Mouse (Mus musculus): ENCODE results near the gene Pdlim4. TPM values are rescaled to one million over a fixed set of nuclear protein-coding genes. Genes with fewer than 3 reads are reported as not detected.
"Not testable (repeated sequence)": the region's sequence is repeated elsewhere in the genome, so short reads cannot be mapped to it uniquely, and the experiment has no call there.

The Pdlim4 gene
- polyA plus RNA-seq, 1 experiment from 2014 or later, result 33.0 TPM

DNA sequence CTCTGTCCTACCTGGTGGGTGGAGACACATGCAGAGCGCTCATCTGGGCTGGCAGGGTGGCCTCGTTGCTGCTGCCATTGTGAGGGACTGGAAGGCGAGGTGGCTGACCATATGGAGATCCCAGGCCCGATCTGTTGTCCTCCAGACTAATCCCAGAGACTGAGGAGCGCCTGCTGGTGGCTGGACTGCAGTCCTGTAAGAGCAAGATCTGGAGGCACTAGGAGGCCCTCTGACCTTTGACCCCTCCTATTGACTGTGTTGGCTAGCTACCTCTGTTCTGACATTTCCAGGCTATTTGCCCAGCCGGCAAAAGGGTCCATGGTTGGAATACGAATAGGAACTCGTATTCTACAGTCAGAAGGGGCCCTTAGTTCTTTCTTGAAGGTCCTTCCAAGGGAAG, 12.7 kb downstream of the Pdlim4 start:
- no peak for ATAC-seq (ENCODE audit: low read depth)
- H3K4me3 ChIP-seq, result no peak overlapping the region
- no peaks in the 10 kb centered on the region for H3K36me3 ChIP-seq
- H3K9ac ChIP-seq, result no peak overlapping the region
- peaks cover 47% of the 10 kb centered on the region for H3K4me1 ChIP-seq (replicated peaks)
- WGBS, result 33% methylated on average over 8 of the region's 8 CpGs
- H3K27ac ChIP-seq (replicated peaks), result no peak overlapping the region
- H3K27me3 ChIP-seq, result no peaks in the 10 kb centered on the region
- H3K9me3 ChIP-seq, result no peaks in the 10 kb centered on the region
- no peak overlapping the region for H3K4me2 ChIP-seq

DNA sequence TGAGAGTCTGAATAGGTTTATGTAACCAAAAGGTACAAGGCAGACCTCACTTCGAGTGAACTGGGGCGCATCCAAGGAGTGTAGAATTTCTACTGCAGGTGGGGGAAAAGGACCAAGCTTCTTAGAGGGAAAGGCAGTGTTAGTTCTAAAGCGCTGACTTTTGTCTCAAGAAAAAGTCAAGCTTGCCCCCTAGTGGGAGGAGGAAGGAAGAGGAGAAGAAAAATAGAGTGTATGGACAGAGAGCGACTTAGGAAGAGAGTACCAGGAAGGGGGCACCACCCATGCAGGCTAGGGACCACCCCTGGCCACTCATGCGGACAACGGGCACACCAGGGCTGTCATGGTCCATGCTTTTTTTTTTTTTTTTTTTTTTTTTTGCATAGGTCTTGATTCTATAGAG, 14.6 kb downstream of the Pdlim4 start:
- no peak overlapping the region for H3K9ac ChIP-seq
- ATAC-seq (ENCODE audit: low read depth), result no peak
- H3K9me3 ChIP-seq, result no peaks in the 10 kb centered on the region
- no peak overlapping the region for H3K27ac ChIP-seq (replicated peaks)
- H3K36me3 ChIP-seq, result no peaks in the 10 kb centered on the region
- no peak overlapping the region for H3K4me2 ChIP-seq
- no peak overlapping the region for H3K4me3 ChIP-seq
- WGBS, result 47% methylated on average over 6 of the region's 6 CpGs
- no peaks in the 10 kb centered on the region for H3K27me3 ChIP-seq
- H3K4me1 ChIP-seq (replicated peaks), result peaks cover 28% of the 10 kb centered on the region

GRCm38 (mm10) chr11:54053090-54053489, 15.7 kb downstream of the Pdlim4 start:
- H3K27ac ChIP-seq (replicated peaks), result no peak overlapping the region
- H3K36me3 ChIP-seq, result no peaks in the 10 kb centered on the region
- WGBS, result 84% methylated on average over 7 of the region's 7 CpGs
- H3K4me3 ChIP-seq, result no peak overlapping the region
- H3K9ac ChIP-seq, result no peak overlapping the region
- no peak for ATAC-seq (ENCODE audit: low read depth)
- no peaks in the 10 kb centered on the region for H3K9me3 ChIP-seq
- no peak overlapping the region for H3K4me2 ChIP-seq
- peaks cover 16% of the 10 kb centered on the region for H3K4me1 ChIP-seq (replicated peaks)
- H3K27me3 ChIP-seq, result no peaks in the 10 kb centered on the region

DNA sequence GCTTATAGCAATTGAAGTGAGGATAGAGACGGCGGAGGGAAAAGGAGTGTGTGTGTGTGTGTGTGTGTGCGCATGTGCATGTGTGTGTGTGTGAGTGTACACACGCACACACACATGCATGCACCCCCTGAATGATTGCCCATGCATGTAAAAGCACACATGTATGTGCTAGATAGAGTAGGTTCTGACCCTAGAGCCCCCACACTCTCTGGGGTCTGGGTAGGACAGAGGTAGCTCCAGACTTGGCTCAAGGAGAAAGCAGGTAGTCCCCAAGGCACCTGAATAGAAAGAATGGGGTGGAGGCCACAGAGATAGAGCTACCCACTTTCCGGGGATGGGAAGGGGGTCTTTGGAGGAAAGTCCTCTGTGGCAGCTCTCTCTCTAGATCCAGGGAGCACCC, 16.7 kb downstream of the Pdlim4 start:
- Histone ChIP-seq H3K9me3 (no peaks in the 10 kb centered on the region), H3K4me1 (replicated peaks) (peaks cover 7% of the 10 kb centered on the region; the same call in 1 of the 2 replicates), H3K27ac (replicated peaks) (no peak overlapping the region), H3K27me3 (no peaks in the 10 kb centered on the region), H3K4me2 (no peak overlapping the region), H3K9ac (no peak overlapping the region), H3K4me3 (no peak overlapping the region), H3K36me3 (no peaks in the 10 kb centered on the region)
- 86% methylated on average over 5 of the region's 5 CpGs for WGBS
- ATAC-seq (ENCODE audit: low read depth), result no peak

DNA sequence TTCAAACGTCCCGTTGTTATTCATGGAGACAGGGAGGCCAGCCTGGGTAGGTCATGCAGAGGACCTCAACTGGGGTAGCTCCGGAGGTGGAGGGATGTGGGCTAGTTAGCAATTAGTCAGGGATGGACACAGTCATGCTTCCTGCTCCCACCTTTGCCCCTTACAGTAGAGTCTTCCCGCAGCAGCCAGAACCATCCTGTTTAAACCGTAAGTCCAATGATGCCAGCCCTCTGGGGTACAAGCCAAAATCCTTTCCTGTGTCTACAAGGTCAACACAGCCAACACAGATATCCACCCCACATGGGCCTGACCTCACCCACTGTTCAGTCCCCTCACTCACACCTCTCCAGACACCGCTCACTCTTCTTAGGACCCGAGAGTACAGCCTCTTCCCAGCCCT, 17.7 kb downstream of the Pdlim4 start:
- H3K4me1 ChIP-seq (replicated peaks), result no peaks in the 10 kb centered on the region
- no peaks in the 10 kb centered on the region for H3K9me3 ChIP-seq
- H3K9ac ChIP-seq, result no peak overlapping the region
- 91% methylated on average over 7 of the region's 7 CpGs for WGBS
- no peak overlapping the region for H3K4me2 ChIP-seq
- H3K4me3 ChIP-seq, result no peak overlapping the region
- no peak for ATAC-seq (ENCODE audit: low read depth)
- no peaks in the 10 kb centered on the region for H3K36me3 ChIP-seq
- H3K27me3 ChIP-seq, result no peaks in the 10 kb centered on the region
- no peak overlapping the region for H3K27ac ChIP-seq (replicated peaks)

DNA sequence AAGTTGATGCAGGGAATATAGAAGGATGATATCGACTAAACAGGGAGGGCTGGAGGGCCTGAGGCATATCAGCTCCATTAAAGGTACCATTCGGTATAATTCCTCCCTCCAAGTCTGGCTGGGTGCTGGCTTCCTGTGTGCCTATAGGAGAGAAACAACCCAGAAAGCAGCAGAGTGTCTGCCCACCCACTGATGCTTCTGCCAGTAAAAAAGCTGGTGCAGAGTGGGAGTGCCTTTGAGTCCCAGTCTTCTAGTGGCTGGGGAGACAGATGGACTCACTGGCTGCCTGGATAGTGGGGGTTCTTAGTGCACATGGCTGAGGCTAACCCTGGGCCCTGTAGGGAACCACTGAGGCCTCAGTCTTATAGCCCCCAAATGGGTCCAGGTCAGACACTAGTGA, 18.6 kb downstream of the Pdlim4 start:
- H3K36me3 ChIP-seq, result no peaks in the 10 kb centered on the region
- H3K27ac ChIP-seq (replicated peaks), result no peak overlapping the region
- H3K9ac ChIP-seq, result no peak overlapping the region
- H3K4me2 ChIP-seq, result no peak overlapping the region
- H3K9me3 ChIP-seq, result no peaks in the 10 kb centered on the region
- H3K4me3 ChIP-seq, result no peak overlapping the region
- 77% methylated on average over 2 of the region's 2 CpGs for WGBS
- no peak for ATAC-seq (ENCODE audit: low read depth)
- no peaks in the 10 kb centered on the region for H3K4me1 ChIP-seq (replicated peaks)
- no peaks in the 10 kb centered on the region for H3K27me3 ChIP-seq

DNA sequence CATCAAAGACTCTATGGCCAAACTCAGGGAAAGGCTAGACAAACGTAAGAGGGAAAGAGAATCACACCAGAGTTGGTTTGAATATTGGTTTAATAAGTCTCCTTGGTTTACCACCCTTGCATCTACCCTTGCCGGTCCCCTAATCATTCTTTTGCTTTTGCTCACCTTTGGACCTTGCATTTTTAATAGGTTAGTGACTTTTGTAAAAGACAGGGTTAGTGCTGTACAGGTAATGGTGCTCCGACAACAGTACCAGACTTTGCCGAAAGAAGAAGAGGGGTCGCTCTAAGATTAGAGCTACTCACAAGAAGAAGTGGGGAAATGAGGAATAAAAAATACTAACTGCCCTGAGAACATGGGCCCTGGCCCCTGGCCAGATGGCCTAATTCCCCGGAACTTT, 28.1 kb downstream of the Pdlim4 start:
- Histone ChIP-seq H3K27me3 (no peaks in the 10 kb centered on the region), H3K9me3 (no peaks in the 10 kb centered on the region), H3K9ac (no peak overlapping the region), H3K36me3 (no peaks in the 10 kb centered on the region), H3K4me2 (no peak overlapping the region), H3K4me1 (replicated peaks) (no peaks in the 10 kb centered on the region), H3K4me3 (no peak overlapping the region), H3K27ac (replicated peaks) (no peak overlapping the region)
- ATAC-seq (ENCODE audit: low read depth), result no peak
- WGBS, result 95% methylated on average over 6 of the region's 6 CpGs

DNA sequence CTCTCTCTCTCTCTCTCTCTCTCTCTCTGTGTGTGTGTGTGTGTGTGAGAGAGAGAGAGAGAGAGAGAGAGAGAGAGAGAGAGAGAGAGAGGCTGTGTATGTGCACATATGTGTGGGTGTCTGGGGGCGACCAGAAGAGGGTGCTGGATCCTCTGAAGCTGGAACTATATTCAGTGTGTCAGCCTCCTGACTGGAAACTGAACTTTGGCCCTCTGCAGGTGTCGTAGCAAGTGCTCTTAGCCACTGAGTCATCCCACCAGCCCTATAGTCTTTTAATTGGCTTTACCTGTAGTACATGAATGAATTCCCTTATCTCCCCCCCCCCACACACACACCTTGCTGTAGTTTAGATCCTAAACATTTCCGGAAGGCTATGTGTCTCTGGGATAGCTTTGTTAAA, 35.9 kb downstream of the Pdlim4 start:
- Histone ChIP-seq H3K4me1 (replicated peaks) (peaks cover 12% of the 10 kb centered on the region), H3K27me3 (peaks cover 12% of the 10 kb centered on the region)
- H3K9me3 ChIP-seq; H3K4me3 ChIP-seq; H3K4me2 ChIP-seq; ATAC-seq (ENCODE audit: low read depth); H3K36me3 ChIP-seq; H3K9ac ChIP-seq; H3K27ac ChIP-seq (replicated peaks): not testable (repeated sequence)
- WGBS, result 92% methylated on average over 1 of the region's 3 CpGs

DNA sequence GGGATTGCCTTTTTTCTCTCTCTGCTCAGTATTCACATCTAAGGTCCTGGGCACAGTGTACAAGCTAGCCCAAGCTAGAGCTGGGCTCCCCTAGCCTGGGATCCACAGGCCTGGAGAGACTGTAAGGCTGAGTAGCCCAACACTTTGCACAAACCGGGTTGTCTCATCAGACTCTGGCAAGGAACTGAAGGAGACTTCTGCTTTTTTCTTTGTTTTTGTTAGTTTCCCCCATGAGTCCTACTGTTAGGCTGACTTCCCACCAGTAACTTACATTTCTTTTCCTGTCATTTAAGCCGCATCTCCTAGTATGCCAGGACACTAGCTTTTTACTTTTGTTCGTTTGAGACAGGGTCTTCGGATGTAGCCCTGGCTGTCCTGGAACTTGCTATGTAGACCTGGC, 39.8 kb downstream of the Pdlim4 start:
- H3K4me1 ChIP-seq (replicated peaks), result peaks cover 19% of the 10 kb centered on the region
- no peak for ATAC-seq (ENCODE audit: low read depth)
- H3K4me3 ChIP-seq, result peak overlapping the region; percentile 54
- 72% methylated on average over 4 of the region's 4 CpGs for WGBS
- H3K9me3 ChIP-seq, result no peaks in the 10 kb centered on the region
- peak overlapping the region; percentile 94 for H3K4me2 ChIP-seq
- H3K27me3 ChIP-seq, result peaks cover 37% of the 10 kb centered on the region
- peak overlapping the region; percentile 76; the same call in 1 of the 2 replicates for H3K9ac ChIP-seq
- no peaks in the 10 kb centered on the region for H3K36me3 ChIP-seq
- no peak overlapping the region for H3K27ac ChIP-seq (replicated peaks)

DNA sequence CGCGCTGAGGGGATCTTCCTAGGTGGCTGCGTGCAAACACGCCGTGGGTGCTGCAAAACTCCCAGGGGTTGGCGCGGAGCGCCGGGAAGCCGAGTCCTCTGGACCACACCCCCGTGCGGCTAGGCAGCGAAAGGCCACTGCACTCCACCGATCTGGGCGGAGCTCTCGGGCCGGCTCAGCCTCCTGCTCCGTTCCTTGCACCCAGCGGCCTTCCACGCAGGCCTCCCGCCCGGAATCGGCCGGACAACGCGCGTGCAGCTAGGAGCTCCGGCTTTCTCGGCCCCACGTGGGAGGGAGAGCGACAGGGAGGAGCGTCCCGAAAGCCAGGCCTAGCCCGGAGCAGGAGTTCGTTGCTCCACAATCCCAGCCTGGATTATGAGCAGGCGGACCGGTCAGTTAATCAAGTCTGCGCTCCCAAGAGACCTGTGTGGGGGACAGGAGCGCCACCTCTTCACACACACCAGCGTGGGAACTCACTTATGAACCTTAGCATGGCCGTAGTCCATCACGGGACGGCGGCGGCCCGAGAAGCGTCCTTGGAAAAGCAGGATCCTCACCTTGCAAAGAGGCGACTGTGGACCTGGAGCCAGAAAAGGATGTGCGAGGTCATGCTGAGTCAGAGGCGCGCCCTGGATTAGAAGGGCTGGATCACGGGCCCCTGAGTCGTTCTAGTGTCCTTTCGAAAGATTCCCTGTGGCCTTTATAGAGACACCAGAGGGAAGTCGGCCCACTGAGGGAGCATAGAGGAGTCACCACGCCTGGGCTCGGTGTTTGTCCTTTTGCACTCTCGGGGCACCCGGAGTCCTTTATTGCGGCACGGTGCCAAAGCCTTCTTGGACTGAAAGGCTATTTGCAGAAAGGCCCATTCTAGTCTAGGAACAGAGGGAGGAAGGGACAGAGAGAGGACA, 40.5 kb downstream of the Pdlim4 start, which contains the start of gene Slc22a4:
Gene Slc22a4, minus strand, starts transcription at position 47 of the 908 bp plus-strand sequence.
- Histone ChIP-seq H3K9ac (peak within 1 kb of the TSS; percentile 76), H3K4me1 (replicated peaks) (peaks cover 19% of the 10 kb centered on the region), H3K4me2 (peak within 1 kb of the TSS; percentile 94), H3K27me3 (peaks cover 37% of the 10 kb centered on the region), H3K36me3 (no peaks in the 10 kb centered on the region), H3K4me3 (peak within 1 kb of the TSS; percentile 54), H3K27ac (replicated peaks) (no peak within 1 kb of the TSS), H3K9me3 (no peaks in the 10 kb centered on the region)
- WGBS, result 2% methylated on average over 61 of the region's 61 CpGs
- peak; percentile 87 for ATAC-seq (ENCODE audit: low read depth)

DNA sequence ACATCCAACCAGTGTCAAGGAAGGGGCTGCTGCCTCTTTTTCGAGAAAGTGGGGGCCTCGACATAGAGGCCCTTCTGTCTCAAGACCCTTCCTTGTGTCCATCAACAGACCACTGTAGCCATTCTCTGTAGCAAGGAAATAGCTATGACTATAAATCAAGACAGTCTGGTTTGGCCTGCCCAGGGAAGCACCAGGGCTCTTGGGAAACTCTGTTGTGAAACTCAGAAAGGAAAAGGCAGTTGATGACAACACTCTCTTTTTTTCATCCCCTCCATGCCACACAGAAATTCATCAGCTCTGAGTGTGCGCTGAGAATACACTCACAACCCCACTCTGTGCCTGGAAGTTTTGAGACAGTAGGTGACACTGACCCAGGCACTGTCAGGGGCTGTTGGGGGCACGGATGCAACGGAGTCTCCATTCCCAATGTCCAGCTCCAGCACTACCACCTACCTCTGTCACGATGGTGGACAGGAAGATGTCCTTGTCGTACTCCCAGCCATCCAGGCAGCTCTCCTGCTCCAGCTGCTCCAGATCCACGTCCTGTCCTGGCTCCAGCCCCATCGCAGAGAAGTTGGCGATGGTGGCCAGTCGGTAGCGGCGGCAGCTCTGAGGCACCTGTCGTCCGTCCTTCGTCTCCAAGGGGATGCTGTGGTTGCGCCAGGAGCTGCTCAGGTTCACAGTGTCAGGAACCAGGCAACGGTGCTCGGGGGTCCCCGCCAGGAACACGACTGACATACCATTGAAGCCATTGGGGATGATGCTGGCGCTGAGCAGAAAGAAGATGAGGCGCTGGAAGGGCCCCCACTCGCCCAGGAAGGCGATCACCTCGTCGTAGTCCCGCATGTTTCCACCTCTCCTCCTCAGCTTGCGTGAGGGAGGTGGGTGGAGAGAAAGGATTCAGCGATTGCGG, 41.4 kb downstream of the Pdlim4 start:
- H3K4me2 ChIP-seq, result peak overlapping the region; percentile 94
- H3K4me1 ChIP-seq (replicated peaks), result peaks cover 19% of the 10 kb centered on the region
- peak; percentile 32 for ATAC-seq (ENCODE audit: low read depth)
- H3K4me3 ChIP-seq, result peak overlapping the region; percentile 54
- no peaks in the 10 kb centered on the region for H3K36me3 ChIP-seq
- WGBS, result 18% methylated on average over 31 of the region's 31 CpGs
- peaks cover 37% of the 10 kb centered on the region for H3K27me3 ChIP-seq
- peak overlapping the region; percentile 76 for H3K9ac ChIP-seq
- H3K9me3 ChIP-seq, result no peaks in the 10 kb centered on the region
- no peak overlapping the region for H3K27ac ChIP-seq (replicated peaks)

DNA sequence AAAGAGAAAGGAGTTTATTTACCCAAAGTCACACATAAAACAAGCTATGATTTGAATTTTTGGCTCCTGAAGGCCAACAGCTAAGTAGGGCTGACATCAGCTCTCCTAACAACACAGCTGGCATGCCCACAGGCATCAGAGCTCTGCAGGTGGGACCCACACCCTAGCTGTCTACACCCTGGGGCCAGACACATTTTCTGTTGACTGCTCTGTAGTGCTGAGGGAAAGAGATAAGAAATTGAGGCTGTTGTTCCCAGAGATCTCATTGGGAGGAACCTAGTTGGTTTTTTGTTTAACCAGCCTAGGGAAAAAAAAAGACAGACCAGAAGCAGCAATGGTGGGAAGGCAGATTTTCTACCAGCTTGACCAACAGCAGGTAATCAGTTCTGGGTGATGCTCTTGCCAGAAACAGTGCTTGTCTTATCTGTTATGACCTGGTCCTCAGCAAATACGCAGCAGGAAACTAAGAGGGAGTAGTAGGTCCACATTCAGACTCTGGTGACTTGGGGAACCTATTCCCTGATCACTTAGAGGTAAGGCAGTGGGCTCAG, 42.2 kb downstream of the Pdlim4 start:
- H3K4me2 ChIP-seq, result no peak overlapping the region
- 81% methylated on average over 1 of the region's 1 CpGs for WGBS

More for the DNA sequence above, 42.2 kb downstream of the Pdlim4 start:
- no peak for ATAC-seq (ENCODE audit: low read depth)
- Histone ChIP-seq H3K9ac (no peak overlapping the region), H3K27me3 (peaks cover 37% of the 10 kb centered on the region), H3K4me1 (replicated peaks) (peaks cover 19% of the 10 kb centered on the region), H3K9me3 (no peaks in the 10 kb centered on the region), H3K4me3 (no peak overlapping the region), H3K27ac (replicated peaks) (no peak overlapping the region), H3K36me3 (no peaks in the 10 kb centered on the region)

Measured in neural tube, embryonic 13.5 days (tissue).